ENCODE assay signal across 8 mouse cellular contexts in genomic region chr11:110336814-110337288, GRCm38 (mm10). TPM values are rescaled to one million over a fixed set of nuclear protein-coding genes. Genes with fewer than 3 reads are reported as not detected.
DNase-seq lines count a peak whose midpoint lies in the region; ATAC-seq and TF ChIP-seq lines count a peak whose summit lies in the region.

No protein-coding gene starts in this region.

- peak overlapping the region; percentile 90 for H3K4me2 ChIP-seq in heart, embryonic 15.5 days

- no peak for TF ChIP-seq CTCF in cortical plate, adult 2 months (IDR thresholded peaks at IDR 0.05; ENCODE audit: extremely low read depth, insufficient read depth, low read length)
- no peak for TF ChIP-seq CTCF in small intestine, adult 2 months (IDR thresholded peaks at IDR 0.05; ENCODE audit: extremely low read depth, insufficient read length, insufficient replicate concordance, low read depth, low read length)

- no peak for TF ChIP-seq POLR2A in cortical plate, adult 2 months (IDR thresholded peaks at IDR 0.05; ENCODE audit: extremely low read depth, insufficient read depth, low read length)
- no peak for TF ChIP-seq POLR2A in small intestine, adult 2 months (IDR thresholded peaks at IDR 0.05; ENCODE audit: low read depth, low read length)

- ATAC-seq in CD4-positive, CD25-positive, alpha-beta regulatory T cell, adult 4 months = peak; percentile 27
- 0 out of 2 replicates have a peak, but pooled peaks have one; percentile 9 for ATAC-seq in heart, embryonic 15.5 days (replicated peaks; ENCODE audit: insufficient number of reproducible peaks, insufficient read depth, low FRiP score, low read depth)

- H3K4me1 ChIP-seq in cortical plate, adult 2 months (ENCODE audit: control insufficient read depth, insufficient read depth, low read length) = 0 out of 2 replicates have a peak, but pooled peaks cover 1% of the 10 kb centered on the region
- H3K4me1 ChIP-seq in heart, embryonic 15.5 days (replicated peaks) = peaks cover 7% of the 10 kb centered on the region
- no peaks in the 10 kb centered on the region for H3K4me1 ChIP-seq in small intestine, adult 2 months (ENCODE audit: control insufficient read depth, insufficient read depth, insufficient read length, low read length)

- H3K27ac ChIP-seq in cortical plate, adult 2 months (ENCODE audit: insufficient read depth, low read length) = 0 out of 2 replicates have a peak overlapping the region, but pooled peaks have one; percentile 62
- H3K27ac ChIP-seq in heart, embryonic 15.5 days = peak overlapping the region; percentile 56; the same call in 1 of the 2 replicates
- no peak overlapping the region for H3K27ac ChIP-seq in small intestine, adult 2 months (ENCODE audit: insufficient read depth, low read depth, low read length)

- H3K9me3 ChIP-seq in heart, embryonic 15.5 days (replicated peaks) = no peaks in the 10 kb centered on the region

- under 1% methylated on average over 18 of the region's 18 CpGs for WGBS in heart, embryonic 15.5 days
- under 1% methylated on average over 18 of the region's 18 CpGs for WGBS in small intestine, adult 2 months

- H3K4me3 ChIP-seq in cortical plate, adult 2 months (ENCODE audit: insufficient read depth, low read length) = peak overlapping the region; percentile 61
- peak overlapping the region; percentile 94 for H3K4me3 ChIP-seq in heart, embryonic 15.5 days
- H3K4me3 ChIP-seq in small intestine, adult 2 months (ENCODE audit: low read depth, low read length) = peak overlapping the region; percentile 96

- DNase-seq in gastrocnemius, adult 18-20 months (ENCODE audit: low spot score) = peak; percentile 32
- no peak for DNase-seq in gastrocnemius, adult 8-10 months (ENCODE audit: low spot score in 2 of 2)
- peak; percentile 28 for DNase-seq in kidney, postnatal 10 days
- DNase-seq in lung, postnatal 36 days = peak; percentile 43

- peak overlapping the region; percentile 72 for H3K9ac ChIP-seq in heart, embryonic 15.5 days

- no peaks in the 10 kb centered on the region; the same call in 1 of the 2 replicates for H3K27me3 ChIP-seq in heart, embryonic 15.5 days
- peaks cover 6% of the 10 kb centered on the region for H3K27me3 ChIP-seq in small intestine, adult 2 months (ENCODE audit: control insufficient read depth, insufficient read depth, low read length)

- no peaks in the 10 kb centered on the region for H3K36me3 ChIP-seq in heart, embryonic 15.5 days
- no peaks in the 10 kb centered on the region for H3K36me3 ChIP-seq in small intestine, adult 2 months (ENCODE audit: control insufficient read depth, insufficient read depth, low read length)

RNA-seq across cellular contexts. Expression of gene Abca5, which starts 0.7 kb away (rescaled TPM):
- total RNA-seq in gastrocnemius, adult 18-20 months (2021) = 10 to 100 TPM in 1 of 2 experiments, 1 to 10 TPM in 1; 9.5 to 12.8 TPM
- 10 to 100 TPM; 11.3 to 16.4 (median 12.1) TPM for total RNA-seq in gastrocnemius, adult 8-10 months (2022)
- 1 to 10 TPM in 1 of 2 experiments, under 1 TPM in 1; 0.73 to 1.1 TPM for polyA plus RNA-seq in CD4-positive, CD25-positive, alpha-beta regulatory T cell, adult 4 months (2017; shearing (Covaris generic))
- 12.7 TPM in 2 replicates for polyA plus RNA-seq in cortical plate, adult 2 months (2012; rRNA removed)
- polyA plus RNA-seq in heart, embryonic 15.5 days (2015; fragmentation: Nextera tagmentation; extraction: Ambion mirVana) = 2.7 and 2.8 TPM in 2 replicates
- 0.06 and 0.11 TPM in 2 replicates for polyA plus RNA-seq in small intestine, adult 2 months (2012; rRNA removed)

Comparison
In these comparisons a context has a peak if more than half of its experiments do, and no peak if none do; other contexts are left out.
1. DNase-seq: peak in gastrocnemius, adult 18-20 months (single experiment), kidney, postnatal 10 days (single experiment) and lung, postnatal 36 days (single experiment); none in gastrocnemius, adult 8-10 months (0 of 2).
2. Peak in every context shown above with its lines, with median percentiles within 50 percentile points of each other: H3K4me3 ChIP-seq.